Mouse (Mus musculus) layer of hippocampus, adult 11-12 months (tissue): ENCODE results near the gene Agap1.

Experiments used
- DNase-seq: peaks from one replicate; pipeline ENCODE4 v3.0.0; 2022; ENCODE audit warnings: low spot score

The Agap1 gene

DNA sequence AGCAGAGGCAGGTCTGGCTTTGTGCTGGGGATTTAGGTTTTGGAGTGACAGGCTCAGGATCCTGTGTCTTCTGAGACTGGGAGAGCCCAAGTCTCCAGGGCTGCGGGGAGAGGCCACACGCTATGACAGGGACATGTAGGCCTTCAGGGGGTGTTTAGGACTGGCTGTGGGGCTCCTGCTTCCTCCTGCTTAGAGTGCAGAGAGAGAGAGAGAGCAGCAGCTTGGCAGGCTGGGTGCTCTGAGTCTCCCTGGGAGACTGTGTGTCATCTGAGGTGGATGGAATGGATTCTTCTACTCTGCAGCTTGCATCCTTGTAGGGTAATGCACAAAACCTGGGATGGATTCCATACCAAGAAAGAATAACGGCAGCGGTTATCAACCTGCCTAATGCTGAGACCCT lies 122.4 kb downstream of the Agap1 start:
- DNase-seq = peak; percentile 62

DNA sequence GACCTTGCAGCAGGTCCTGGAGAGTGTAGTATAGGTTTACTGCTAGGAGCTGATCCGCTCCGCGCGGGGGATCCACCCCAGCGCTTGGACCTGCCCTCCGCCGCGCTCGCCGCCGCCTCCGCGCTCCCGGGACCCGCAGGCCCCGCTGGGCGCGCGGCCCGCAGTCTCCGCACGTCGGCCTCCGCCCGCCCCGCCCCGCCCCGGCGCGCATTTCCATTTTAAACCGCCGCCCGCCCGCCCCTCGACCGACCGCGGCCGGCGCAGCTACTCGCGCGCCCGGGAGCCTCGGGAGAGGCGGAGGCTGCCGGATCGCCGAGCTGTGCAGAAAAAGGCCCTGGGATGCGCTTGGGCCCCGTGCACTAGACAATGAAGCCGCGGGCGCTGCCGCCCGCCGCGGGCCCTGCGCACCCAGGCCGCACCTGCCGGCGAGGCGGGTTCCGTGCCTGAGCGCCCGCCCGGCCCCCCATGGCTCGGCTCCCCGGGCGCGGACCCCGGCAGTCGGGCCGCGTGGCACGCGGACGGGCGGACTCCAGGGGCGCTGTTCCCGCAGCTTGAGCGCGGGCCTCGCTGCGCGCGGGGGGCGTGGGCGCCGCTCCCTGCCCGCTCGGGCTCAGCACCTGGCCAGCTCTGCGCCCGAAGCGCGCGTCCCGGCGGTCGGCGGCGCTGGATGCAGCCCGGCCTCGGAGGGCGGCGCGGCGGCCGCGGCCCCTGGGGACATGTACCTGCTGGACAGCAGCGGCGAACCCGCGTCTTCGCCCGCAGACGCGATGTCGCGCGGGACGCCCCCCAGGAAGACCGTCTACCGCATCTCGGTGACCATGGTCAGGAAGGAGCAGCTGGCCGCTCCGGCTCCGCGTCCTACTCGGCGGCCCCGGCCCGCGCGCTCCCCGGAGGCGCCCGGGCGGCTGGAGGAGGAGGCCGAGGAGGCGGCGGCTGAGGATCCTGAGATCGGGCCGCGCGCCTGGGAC lies 125.7 kb downstream of the Agap1 start:
- peak; percentile 78 for DNase-seq

DNA sequence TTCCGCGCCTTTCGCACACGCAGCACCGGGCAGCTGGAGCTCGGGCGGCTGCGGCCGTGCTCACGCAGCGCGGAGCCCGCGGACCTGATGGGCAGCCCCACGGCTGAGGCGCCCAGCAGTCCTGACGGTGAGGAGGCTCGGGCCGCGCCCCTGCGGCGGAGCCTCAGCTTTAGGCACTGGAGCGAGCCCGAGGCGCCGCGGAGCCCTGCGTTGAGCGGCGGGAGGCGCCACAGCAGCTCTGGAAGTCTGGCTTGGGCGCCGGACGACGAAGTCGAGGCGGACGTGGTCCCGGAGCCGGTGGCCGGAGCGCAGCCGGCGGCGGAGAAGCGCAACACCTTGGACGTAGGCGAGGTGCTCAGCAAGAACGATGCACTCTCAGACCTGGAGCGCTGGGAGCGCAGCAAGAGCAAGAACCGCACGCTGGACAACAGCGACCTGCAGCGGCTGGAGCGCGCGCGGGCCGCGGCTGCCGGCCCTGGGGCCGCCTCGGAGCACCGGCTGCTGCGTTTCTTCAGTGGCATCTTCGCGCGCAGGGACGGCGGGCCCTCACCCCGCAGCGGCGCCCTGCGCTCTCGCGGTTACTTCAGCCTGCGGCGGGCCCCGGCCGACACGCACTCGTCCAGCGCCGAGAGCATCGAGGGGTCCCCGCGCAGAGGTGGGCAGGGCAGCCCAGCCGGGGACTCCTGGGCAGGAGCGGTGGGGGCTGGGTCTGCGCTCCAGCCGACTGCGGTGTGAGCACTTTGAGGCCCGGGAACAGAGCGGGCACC lies 126.6 kb downstream of the Agap1 start:
- peak; percentile 48 for DNase-seq

DNA sequence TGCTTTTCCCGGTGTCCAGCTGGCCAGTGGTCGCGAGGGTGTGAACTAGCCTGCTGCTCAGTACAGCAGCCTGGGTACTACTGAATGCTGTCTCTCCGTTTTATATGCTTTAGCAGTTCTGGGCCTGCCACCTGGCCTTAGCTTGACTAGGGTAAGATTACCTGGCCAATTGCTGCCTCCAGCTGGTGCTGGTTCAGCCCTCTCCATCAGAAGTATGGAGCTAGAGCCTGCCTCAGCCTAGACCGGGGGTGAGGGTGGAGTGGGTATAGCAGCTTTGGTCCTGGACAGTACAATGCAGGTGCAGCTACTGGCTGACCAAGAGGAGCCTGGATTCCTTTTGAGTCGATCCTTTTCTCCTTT lies 127.1 kb downstream of the Agap1 start:
- no peak for DNase-seq

DNA sequence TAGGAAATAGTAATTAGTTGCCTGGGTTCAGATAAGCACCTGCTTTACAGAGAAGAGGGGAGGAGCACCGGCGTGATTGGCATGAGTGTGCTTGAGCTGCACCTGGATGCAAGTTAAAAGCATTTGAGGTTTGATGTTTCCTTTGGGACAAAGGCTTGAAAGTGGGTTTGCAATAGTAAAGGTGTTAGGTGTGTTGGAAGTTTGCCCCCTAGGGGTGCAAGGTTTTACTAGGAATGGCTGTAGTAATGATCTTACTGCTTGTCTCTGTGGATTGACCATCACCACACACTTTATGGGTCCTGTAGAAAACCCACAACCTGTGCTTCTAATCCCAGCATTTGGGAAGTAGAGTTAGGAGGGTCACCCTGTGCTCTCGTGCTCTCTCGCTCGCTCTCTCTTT lies 128.8 kb downstream of the Agap1 start:
- DNase-seq = no peak

DNA sequence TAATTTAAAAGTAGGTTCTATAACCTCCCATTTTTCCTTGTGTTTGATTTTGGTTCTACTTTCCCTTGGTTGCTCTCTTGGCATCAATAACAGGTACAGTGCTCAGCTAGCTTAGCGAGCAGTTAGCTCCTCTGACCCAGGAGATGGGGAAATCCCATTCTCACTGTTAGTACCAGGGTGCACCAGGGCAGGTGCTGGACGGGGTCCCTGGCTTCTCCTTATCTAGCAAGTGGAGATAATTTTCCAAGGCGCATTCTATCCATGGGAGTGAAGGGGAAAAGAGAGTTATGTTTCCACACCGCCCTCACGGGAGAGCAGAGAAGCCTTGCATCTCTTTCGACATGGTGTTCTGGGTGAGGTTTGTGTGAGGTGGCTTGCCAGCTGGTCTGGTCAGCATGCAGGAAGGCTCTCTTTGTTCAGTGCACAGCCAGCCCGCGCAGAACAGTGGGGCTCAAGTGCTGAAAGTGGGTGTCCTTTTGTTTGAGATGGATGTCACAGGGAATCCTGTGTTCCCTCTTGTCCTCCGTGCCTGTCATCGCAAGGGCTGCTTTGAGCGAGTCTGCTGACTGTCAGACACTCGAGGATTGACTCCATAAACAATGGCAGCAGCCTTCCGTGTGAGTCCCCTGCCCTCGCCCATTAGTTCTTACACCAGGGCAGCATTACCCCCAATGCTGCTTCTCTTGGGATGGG lies 132.5 kb downstream of the Agap1 start:
- DNase-seq = peak; percentile 68

DNA sequence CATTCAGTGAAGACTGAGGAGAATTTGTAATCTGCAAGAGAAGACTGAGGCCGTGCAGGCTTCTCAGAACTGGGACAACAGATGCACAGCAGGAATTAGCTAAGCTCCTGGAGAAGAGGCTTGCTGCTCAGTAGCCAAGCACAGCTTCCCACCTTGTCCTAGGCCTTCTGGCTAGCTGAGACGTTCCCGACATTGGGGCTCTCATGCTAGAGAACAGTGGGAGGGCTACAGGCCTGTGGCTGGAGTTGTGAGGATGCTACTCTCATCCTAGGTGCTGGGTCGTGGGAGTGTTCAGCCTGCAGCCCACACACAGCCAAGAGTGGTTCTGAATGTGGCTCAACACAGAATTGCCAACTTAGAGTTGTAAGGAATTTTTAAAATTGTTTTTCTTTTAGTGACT lies 133.5 kb downstream of the Agap1 start:
- DNase-seq = no peak

DNA sequence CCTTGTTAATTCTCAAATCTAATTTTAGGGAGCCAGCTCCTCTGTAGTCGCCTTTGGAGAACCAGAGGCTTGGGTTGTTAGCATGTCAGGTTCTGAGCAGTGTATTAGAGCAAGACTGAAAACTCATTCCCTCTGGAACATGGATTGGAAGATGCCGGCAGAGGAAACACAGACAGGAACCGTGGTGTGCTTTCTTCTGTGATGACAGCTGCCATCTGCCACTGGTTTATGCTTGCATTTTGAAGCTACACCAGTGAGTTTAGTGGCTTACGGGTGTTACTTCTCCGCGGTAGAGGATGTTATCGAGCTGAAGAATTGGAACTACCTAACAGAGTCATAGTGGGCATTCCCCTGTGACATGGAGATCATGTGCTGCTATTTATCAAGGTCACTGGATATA lies 136.4 kb downstream of the Agap1 start:
- DNase-seq = no peak

DNA sequence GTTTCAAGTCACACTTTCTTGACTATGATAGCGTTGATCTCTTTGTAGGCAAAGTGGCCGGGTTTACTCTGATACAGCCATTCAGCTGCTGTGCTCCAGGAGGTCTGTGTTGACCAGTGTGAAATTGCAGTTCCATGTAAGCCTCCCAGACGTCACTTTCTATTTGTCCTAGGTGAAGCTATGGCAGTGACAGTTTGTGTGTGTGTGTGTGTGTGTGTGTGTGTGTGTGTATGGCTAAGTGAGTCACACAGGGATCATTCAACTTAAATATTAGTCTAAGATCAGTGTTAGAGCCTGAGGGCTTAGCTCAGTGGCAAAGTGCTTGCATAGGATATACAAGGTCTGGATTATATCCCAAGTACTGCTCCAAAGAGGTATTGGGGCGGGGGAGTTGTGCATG lies 138.6 kb downstream of the Agap1 start:
- no peak for DNase-seq

DNA sequence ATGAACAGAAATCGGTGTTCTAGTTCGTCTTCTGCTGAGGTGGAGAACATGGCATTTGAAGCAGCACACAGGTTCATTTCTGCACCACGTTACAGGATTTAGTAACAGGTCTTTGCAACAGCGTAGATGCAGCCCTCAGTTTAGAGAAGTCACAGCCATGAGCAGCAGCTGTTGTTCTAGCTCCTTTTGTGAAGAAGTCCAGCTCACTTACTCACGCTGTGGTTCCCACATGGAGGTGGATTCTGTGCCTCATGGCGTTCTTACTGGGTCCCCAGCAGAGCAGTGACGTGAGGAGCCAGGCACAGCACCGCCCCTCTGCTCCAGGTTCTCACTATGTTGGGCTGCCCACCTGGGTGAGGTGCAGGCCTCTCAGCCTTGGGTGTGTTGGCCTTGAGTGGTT lies 140.4 kb downstream of the Agap1 start:
- DNase-seq = no peak

DNA sequence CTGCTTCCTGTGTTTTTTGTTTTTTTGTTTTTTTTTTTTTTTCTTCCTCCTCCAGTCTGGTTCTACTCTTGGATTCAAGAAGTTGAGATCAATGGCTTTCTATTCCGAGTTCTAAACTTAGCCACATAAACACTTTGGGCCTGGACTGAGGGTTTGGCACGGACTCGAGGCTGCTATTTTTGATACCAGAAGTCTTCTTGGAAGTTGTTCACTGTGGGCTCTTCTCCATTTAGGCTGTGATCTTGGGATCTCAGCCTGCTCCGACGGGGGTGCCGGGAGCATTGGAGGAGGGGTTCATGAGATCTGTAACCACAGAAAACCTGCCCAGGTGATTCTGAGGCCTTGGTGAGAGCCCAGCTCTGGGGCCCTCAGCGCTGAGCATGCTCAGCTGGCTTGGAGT lies 140.8 kb downstream of the Agap1 start:
- no peak for DNase-seq

DNA sequence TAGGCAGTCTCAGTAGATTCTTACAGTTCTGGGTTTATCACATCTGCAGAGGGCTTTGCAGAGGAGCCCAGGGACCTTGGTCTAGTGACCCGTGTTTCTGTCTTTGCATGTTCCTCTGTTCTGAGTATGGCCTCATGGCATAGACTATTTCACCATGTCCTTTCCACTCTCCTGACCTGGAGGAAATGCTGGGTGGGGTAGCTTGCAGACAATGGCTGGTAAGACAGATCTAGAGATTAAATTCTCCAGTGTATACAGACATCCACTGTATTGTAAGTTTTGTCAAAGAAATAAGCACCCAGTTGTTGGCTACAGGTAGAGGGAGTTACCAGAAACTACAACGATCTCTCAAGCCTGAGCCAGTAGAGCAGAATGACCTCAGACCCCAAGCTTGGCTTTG lies 141.6 kb downstream of the Agap1 start:
- DNase-seq = no peak

DNA sequence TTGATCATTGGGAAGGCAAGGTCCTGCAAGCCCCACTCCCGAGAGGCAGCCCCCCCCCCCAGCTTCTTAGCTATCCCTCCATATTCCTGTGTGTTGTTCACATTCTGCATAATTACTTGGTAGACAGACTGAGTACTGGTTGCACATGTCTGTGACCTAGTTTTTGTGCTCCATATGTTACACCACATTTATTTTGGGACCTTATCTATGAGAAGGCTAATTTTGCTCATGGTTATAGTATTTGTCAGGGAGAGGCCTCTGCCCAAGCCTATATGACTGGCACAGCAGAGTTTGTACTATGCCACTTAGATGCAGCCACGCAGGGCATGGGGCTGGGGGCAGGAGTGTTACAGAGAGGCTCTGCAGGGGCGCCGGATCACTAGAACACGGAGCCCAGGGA lies 144.3 kb downstream of the Agap1 start:
- no peak for DNase-seq

DNA sequence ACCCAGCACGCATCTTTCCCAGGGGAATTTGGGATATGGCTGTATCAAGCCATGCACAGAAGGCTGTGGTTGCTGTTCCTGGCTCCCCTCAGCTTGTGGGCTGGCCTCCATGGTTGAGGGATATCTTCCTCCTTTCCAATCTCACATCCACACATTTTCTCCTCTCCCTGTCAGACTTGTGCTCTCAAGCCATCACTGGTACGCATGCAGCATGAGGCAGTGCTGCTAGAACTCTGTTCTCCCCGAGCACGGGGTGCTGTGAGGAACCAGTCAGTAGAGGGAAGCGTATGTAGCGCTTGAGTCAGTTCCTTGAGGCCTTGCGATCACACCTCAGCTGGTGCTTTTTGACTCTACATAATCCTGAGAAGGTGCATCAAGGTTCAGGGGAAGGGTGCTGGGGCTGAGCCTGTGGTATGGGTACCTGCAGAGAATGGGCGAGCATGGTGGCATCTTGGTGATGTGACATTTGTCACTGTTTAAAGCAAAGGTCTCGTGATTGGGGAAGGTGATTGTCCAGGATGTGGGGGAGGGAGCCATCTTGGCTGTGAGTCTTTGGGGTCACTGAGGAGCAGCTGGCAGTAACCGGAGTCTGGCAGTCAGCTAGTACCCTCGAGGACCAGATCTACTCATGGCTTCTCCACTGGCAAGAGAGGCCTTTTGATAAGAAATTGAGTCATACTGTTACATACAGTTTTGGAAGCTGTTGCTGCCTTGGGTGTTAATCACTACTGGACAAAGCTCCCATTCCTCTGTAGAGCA lies 145.6 kb downstream of the Agap1 start:
- DNase-seq = no peak

DNA sequence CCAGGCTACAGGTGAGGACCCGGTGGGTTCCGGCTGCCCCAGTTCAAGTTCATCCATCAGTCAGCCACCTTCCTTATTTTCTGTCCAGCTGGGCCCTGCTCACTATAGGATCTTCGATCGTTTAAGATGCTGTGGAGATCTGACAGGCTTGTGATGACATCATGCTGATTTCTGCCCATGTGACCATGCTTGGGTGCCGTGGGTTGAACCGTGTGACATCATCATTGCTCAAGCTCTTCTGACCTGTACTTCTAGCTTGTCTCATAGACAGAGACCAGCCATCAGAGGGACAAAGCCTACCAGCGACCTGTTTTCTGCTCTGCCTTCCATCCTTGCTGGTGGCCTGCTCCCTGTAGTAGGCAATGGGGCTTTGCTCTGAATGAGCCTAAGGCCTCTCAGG lies 146.7 kb downstream of the Agap1 start:
- no peak for DNase-seq

DNA sequence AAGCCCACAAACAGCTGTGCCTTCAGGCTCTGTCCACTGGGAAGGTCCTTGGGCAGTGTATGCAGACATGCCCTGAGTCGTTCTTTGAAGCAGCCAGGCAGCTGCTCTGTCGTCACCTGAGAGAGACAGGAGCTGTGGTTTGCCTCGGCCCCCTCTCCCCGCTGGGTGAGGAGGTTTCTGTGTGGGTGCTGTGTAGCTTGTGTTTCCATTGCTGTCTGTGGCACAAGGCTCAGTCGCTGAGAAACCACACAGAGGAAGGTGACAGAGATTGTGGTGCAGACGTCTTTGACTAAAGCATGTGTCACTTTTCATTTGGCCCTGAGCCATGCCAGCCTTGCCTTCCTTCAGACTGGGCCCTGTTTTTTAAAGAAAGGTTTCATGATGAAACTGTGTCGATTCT lies 148.3 kb downstream of the Agap1 start:
- no peak for DNase-seq

DNA sequence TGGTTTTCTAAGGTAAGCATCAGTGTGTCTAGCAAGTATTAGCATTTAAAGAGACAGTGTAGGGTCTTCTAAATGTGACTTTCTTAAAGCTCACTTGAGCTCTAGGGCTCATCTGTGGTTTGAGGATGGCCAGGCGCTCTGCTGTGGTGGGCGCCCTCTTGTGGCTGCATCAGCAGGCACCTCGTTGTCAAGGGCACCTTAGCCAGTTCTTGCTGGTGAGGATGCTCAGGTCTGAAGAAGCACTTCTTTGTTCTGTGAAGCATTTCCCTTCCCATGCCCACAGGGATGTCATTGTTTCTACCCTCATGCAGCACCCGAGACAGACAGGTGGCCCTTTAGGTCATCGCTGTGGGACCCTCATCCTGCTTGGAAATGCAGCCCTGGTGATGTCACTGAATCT lies 152.0 kb downstream of the Agap1 start:
- peak; percentile 78 for DNase-seq

DNA sequence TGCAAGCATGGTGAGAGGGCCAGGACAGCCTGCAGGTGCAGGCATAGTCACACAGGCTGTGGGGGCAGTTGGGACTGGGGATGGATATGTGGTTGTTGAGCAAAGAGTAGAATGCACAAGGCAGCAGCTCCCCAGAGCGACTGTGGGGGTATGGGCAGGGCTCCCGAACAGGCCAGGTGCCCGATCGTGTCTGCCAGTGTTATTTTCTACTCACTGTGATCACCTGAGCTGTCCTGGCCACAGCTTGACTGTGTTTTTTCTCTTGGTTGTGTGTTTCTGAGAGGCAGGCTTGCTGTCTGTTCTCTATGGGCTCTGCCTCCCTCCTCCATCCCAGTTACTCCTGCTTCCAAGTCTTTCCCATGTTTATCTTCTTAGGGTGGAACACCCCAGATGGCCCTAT lies 154.2 kb downstream of the Agap1 start:
- DNase-seq = no peak

DNA sequence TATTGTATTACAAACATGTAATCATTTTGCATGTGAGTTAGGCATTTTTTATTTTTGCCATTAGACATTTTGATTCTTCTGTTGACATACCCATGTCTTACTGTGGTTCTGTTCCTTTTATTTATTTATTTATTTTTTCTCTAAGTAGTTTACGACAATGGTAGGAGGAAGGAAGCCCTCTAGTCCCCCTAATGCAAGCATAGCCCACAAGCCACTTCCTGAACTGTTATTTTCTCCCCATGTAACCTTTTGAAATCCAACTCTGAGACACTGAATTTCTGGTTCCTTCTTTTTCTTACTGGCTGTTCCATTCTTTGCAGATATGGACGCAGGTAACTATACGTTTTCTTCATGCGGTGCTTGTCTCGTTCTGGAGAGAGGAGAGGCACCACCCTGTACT lies 155.4 kb downstream of the Agap1 start:
- no peak for DNase-seq

DNA sequence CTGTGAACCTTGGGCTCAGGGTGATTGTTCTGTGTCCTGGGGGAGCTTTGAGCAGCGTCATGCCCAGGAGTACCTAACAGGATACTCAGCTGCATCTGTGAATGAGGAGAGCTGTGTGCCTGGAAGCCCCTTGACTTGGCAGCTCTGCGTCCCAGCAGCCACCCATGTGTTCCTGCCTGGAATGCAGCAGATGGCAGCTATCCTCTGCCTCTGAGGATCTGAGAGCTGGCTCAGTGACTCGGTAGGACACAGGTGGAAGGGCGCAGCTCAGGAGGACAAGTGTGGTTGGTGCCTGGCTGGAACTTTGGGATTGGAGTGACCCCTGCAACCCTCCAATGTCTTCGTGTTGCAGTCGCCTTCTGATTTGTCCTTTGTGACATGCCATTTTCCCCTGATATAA lies 156.9 kb downstream of the Agap1 start:
- no peak for DNase-seq

DNA sequence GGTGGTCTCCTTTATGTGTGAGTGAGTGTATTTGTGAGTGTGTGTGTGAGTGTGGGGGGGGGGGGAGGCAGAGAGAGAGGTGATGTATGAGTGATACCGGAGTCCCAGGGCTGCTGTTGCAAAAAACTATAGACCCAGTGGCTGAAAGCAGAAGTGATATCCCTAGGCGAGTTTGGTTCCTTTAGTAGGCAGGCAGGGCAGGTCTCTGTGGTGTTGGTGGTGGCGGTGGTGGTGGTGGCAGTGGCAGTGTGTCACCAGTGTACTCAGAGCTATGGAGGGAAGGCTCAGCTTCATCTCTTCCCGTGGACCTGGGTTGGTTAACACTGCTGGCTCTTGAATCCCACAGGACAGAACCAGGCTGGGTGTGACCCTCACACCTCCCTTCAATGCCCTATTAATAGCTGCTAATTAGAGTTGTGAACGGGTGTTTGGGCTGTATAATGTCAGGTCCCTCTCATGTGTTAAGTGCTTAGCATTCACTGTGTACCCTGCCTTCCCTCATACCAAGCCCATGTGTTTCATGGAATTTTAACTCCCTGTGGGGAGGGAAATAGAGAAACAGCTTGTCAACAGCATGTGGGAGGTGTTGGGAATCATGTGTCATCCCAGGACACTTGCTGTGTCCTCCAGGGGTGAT lies 158.7 kb downstream of the Agap1 start:
- no peak for DNase-seq

DNA sequence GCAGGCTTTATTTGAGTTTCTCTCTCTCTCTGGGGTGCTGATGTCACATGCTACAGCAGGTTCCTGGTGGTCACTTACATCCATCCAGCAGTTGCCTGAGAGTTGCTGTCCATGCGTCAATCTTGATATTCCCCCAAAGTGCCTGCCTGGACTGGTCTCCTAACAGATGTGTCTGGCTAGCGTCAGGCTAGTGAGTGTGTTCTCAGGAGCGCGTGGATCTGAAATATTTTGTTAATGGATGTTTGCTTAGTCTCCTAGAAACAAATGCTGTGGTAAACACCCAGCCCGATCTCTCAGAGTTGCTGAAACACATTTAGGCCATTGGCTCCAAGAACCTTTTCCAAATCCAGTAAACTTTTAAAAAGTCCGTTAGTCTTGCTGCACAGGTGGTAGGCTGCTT lies 161.9 kb downstream of the Agap1 start:
- DNase-seq = no peak
